Mouse (Mus musculus): Measurements from ENCODE around the gene Dnajb8.

GRCm38 (mm10) chr6:88235983-88236382 is 13.9 kb downstream of the Dnajb8 start:
- TF ChIP-seq CTCF (IDR thresholded peaks at IDR 0.05; ENCODE audit: borderline replicate concordance, extremely low read depth, insufficient read depth, insufficient read length) (no peak), POLR2A (IDR thresholded peaks at IDR 0.05; ENCODE audit: borderline replicate concordance, extremely low read depth, insufficient read depth, insufficient read length, poor library complexity, severe bottlenecking) (no peak)

Data from brain, embryonic 14.5 days (tissue).